Mouse (Mus musculus): Measurements from ENCODE around the gene Prps1. TPM values are rescaled to one million over a fixed set of nuclear protein-coding genes. Genes with fewer than 3 reads are reported as not detected.
"Not testable (repeated sequence)": the region's sequence is repeated elsewhere in the genome, so short reads cannot be mapped to it uniquely, and the experiment has no call there.

Prps1 gene
- polyA plus RNA-seq, 1 experiment: 5.5 TPM

DNA sequence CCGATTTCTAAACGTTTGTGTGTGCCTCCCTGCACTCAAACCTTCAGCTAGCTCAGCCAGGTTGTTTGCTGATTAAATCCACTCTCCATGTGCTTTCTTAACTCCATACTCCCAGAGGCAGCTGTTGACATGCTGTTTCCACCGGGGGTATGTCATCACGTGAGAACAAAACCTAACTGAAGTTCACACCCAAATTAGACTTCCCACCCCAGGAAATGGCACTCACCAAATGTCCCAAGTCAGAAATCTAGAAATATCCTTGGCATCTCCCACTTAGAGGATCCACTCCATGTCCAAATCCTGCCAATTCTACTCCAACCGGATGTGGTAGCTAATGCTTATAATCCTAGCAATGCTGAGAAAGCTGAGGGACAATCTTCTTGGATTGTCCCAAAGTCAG lies 43.9 kb downstream of the Prps1 start:
- TF ChIP-seq CTCF (IDR thresholded peaks at IDR 0.05; ENCODE audit: extremely low read depth, insufficient read depth, insufficient read length, insufficient replicate concordance) (no peak), POLR2A (IDR thresholded peaks at IDR 0.05; ENCODE audit: low read depth, low read length) (no peak)
- Histone ChIP-seq H3K27me3 (ENCODE audit: control insufficient read depth, insufficient read depth, low read length) (no peaks in the 10 kb centered on the region), H3K4me1 (ENCODE audit: control insufficient read depth, insufficient read depth, insufficient read length) (peaks cover 8% of the 10 kb centered on the region; the same call in 1 of the 2 replicates), H3K36me3 (ENCODE audit: control insufficient read depth, insufficient read depth, low read length) (no peaks in the 10 kb centered on the region), H3K27ac (ENCODE audit: insufficient read depth, low read length) (no peak overlapping the region), H3K4me3 (ENCODE audit: extremely low read depth, insufficient read depth, insufficient read length) (no peak overlapping the region)
- WGBS: 73% methylated on average over 5 of the region's 5 CpGs
- no peak for DNase-seq (ENCODE audit: low read depth in 1 of 2, low spot score in 2 of 2)

DNA sequence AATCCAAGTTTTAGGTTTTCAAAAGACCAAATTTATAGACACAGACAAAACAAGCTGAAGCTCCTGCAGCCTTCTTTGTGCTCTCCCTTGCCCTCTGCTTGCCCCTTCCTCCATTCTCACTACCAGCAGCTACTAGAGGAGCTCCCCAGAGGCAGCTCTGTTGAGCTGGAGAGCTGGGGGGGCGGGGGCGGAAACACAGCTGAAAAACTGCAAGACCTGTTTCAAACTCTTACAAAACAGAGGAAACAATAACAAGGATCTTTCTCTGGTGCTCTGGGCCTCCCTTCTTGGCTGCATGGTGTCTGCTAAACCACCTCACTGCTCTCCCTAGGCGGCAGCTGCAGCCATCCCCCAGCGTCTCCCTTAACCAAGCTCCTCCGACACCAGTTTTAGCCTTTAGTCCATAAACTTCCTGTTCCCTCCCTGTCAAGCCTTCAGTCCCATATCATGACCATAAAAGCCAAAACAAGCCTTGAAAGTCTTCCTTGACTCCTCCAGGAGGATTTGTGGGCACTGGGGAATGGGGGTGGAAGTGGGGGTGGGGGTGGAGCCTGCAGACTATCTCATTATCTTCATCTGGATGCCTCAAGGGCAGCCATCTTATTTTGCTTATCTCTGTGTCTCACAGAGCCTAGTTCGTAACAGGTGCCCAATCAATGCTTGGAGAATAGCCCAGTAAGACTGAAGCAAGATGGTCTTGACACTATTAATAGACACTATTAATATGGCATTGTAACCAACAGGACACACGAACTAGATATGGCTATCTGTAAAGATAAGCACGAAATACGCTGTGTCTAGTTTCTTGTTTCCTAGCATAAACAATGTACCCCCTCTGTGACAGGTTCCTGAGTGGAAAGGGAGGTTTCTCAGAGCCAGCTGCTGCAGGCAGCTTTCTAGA lies 45.2 kb downstream of the Prps1 start:
- DNase-seq (ENCODE audit: low read depth in 1 of 2, low spot score in 2 of 2): peak in 1 of 2 experiments; percentile 57
- H3K4me1 ChIP-seq (ENCODE audit: control insufficient read depth, insufficient read depth, insufficient read length): peaks cover 18% of the 10 kb centered on the region; the same call in 1 of the 2 replicates
- no peaks in the 10 kb centered on the region for H3K36me3 ChIP-seq (ENCODE audit: control insufficient read depth, insufficient read depth, low read length)
- TF ChIP-seq POLR2A (IDR thresholded peaks at IDR 0.05; ENCODE audit: low read depth, low read length): no peak
- TF ChIP-seq CTCF (IDR thresholded peaks at IDR 0.05; ENCODE audit: extremely low read depth, insufficient read depth, insufficient read length, insufficient replicate concordance): no peak
- peak overlapping the region; percentile 89 for H3K27ac ChIP-seq (ENCODE audit: insufficient read depth, low read length)
- 55% methylated on average over 9 of the region's 9 CpGs for WGBS
- H3K4me3 ChIP-seq (ENCODE audit: extremely low read depth, insufficient read depth, insufficient read length): no peak overlapping the region
- H3K27me3 ChIP-seq (ENCODE audit: control insufficient read depth, insufficient read depth, low read length): no peaks in the 10 kb centered on the region

GRCm38 (mm10) chrX:140503905-140504304 lies 47.5 kb downstream of the Prps1 start:
- no peak for TF ChIP-seq POLR2A (IDR thresholded peaks at IDR 0.05; ENCODE audit: low read depth, low read length)
- TF ChIP-seq CTCF (IDR thresholded peaks at IDR 0.05; ENCODE audit: extremely low read depth, insufficient read depth, insufficient read length, insufficient replicate concordance): peak; percentile 37; the same call in 1 of the 2 replicates
- no peak overlapping the region for H3K4me3 ChIP-seq (ENCODE audit: extremely low read depth, insufficient read depth, insufficient read length)

GRCm38 (mm10) chrX:140505497-140506238 lies 49.3 kb downstream of the Prps1 start:
- Histone ChIP-seq H3K27ac (ENCODE audit: insufficient read depth, low read length) (peak overlapping the region; percentile 100), H3K4me3 (ENCODE audit: extremely low read depth, insufficient read depth, insufficient read length) (no peak overlapping the region; the same call in 1 of the 2 replicates), H3K4me1 (ENCODE audit: control insufficient read depth, insufficient read depth, insufficient read length) (peaks cover 34% of the 10 kb centered on the region; the same call in 1 of the 2 replicates), H3K27me3 (ENCODE audit: control insufficient read depth, insufficient read depth, low read length) (no peaks in the 10 kb centered on the region), H3K36me3 (ENCODE audit: control insufficient read depth, insufficient read depth, low read length) (no peaks in the 10 kb centered on the region)
- TF ChIP-seq CTCF (IDR thresholded peaks at IDR 0.05; ENCODE audit: extremely low read depth, insufficient read depth, insufficient read length, insufficient replicate concordance) (no peak), POLR2A (IDR thresholded peaks at IDR 0.05; ENCODE audit: low read depth, low read length) (no peak; the same call in 1 of the 2 replicates)
- peak; percentile 80 to 87 for DNase-seq (ENCODE audit: low read depth in 1 of 2, low spot score in 2 of 2)
- 35% methylated on average over 15 of the region's 15 CpGs for whole genome bisulfite sequencing

More at GRCm38 (mm10) chrX:140503905-140504304, 47.5 kb downstream of the Prps1 start:
- Histone ChIP-seq H3K27me3 (ENCODE audit: control insufficient read depth, insufficient read depth, low read length) (no peaks in the 10 kb centered on the region), H3K36me3 (ENCODE audit: control insufficient read depth, insufficient read depth, low read length) (no peaks in the 10 kb centered on the region), H3K27ac (ENCODE audit: insufficient read depth, low read length) (peak overlapping the region; percentile 100), H3K4me1 (ENCODE audit: control insufficient read depth, insufficient read depth, insufficient read length) (peaks cover 30% of the 10 kb centered on the region; the same call in 1 of the 2 replicates)
- peak; percentile 52 to 67 for DNase-seq (ENCODE audit: low read depth in 1 of 2, low spot score in 2 of 2)
- WGBS: 13% methylated on average over 7 of the region's 7 CpGs

DNA sequence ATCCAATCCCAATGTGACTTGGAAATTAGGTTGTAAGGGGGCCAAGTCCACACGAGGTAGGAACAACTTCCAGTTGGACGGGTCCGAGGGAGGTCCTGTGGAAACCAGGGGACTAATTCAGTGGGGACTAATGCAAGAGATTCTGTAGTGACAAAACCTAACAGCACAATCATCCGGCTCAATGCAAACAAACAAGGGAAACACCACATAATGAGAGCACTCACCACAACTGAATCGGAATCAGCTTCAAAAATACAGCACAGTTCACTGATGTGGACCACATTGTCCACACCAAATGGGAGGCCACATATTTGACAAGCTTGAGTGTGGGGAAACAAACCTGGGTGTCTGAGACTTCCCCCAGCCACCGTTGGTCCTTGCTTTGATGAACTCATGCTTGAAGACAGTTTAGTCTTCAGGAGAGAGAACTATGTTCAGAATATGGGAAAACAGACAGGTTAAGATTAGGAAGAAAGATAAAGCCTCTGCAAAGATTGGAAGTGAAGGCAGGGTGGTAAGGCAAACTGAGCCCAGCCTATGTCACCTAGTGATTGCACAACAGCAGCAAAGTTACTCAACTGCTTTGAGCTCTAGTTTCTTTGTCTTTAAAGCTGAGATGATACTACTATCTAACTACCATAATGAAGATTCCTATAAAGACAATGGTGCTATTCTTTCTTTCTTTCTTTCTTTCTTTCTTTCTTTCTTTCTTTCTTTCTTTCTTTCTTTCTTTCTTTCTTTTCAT lies 50.2 kb downstream of the Prps1 start:
- DNase-seq (ENCODE audit: low read depth in 1 of 2, low spot score in 2 of 2): no peak
- Histone ChIP-seq H3K4me1 (ENCODE audit: control insufficient read depth, insufficient read depth, insufficient read length) (peaks cover 37% of the 10 kb centered on the region), H3K4me3 (ENCODE audit: extremely low read depth, insufficient read depth, insufficient read length) (no peak overlapping the region), H3K27me3 (ENCODE audit: control insufficient read depth, insufficient read depth, low read length) (no peaks in the 10 kb centered on the region), H3K36me3 (ENCODE audit: control insufficient read depth, insufficient read depth, low read length) (no peaks in the 10 kb centered on the region), H3K27ac (ENCODE audit: insufficient read depth, low read length) (peak overlapping the region; percentile 89)
- 52% methylated on average over 6 of the region's 6 CpGs for WGBS
- TF ChIP-seq POLR2A (IDR thresholded peaks at IDR 0.05; ENCODE audit: low read depth, low read length) (no peak), CTCF (IDR thresholded peaks at IDR 0.05; ENCODE audit: extremely low read depth, insufficient read depth, insufficient read length, insufficient replicate concordance) (no peak)

DNA sequence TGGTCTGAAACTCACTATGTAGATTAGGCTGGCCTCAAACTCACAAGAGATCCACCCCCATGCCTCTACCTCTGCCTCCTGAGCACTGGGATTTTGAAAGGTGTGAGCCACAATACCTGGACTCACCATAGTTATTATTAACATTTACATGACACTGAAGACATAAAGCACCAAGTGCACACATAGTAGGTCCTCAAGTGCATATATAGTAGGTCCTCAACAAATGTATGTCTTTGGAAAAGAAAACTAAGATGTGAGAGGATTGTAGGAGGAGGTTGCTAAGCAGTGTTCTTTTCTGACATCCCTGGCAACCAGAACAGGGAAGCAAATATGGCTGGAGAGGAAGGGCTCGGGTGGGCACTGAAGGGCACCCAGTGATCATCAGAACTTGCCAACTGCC lies 51.0 kb downstream of the Prps1 start:
- TF ChIP-seq POLR2A (IDR thresholded peaks at IDR 0.05; ENCODE audit: low read depth, low read length) (no peak), CTCF (IDR thresholded peaks at IDR 0.05; ENCODE audit: extremely low read depth, insufficient read depth, insufficient read length, insufficient replicate concordance) (no peak)
- 73% methylated on average over 1 of the region's 1 CpGs for WGBS
- Histone ChIP-seq H3K27me3 (ENCODE audit: control insufficient read depth, insufficient read depth, low read length) (no peaks in the 10 kb centered on the region), H3K4me1 (ENCODE audit: control insufficient read depth, insufficient read depth, insufficient read length) (peaks cover 37% of the 10 kb centered on the region), H3K36me3 (ENCODE audit: control insufficient read depth, insufficient read depth, low read length) (no peaks in the 10 kb centered on the region), H3K27ac (ENCODE audit: insufficient read depth, low read length) (peak overlapping the region; percentile 72), H3K4me3 (ENCODE audit: extremely low read depth, insufficient read depth, insufficient read length) (no peak overlapping the region)
- no peak for DNase-seq (ENCODE audit: low read depth in 1 of 2, low spot score in 2 of 2)

GRCm38 (mm10) chrX:140508791-140509190 lies 52.4 kb downstream of the Prps1 start:
- peak in 1 of 2 experiments; percentile 21 for DNase-seq (ENCODE audit: low read depth in 1 of 2, low spot score in 2 of 2)
- peaks cover 37% of the 10 kb centered on the region for H3K4me1 ChIP-seq (ENCODE audit: control insufficient read depth, insufficient read depth, insufficient read length)
- H3K36me3 ChIP-seq (ENCODE audit: control insufficient read depth, insufficient read depth, low read length); H3K4me3 ChIP-seq (ENCODE audit: extremely low read depth, insufficient read depth, insufficient read length); H3K27ac ChIP-seq (ENCODE audit: insufficient read depth, low read length); H3K27me3 ChIP-seq (ENCODE audit: control insufficient read depth, insufficient read depth, low read length): not testable (repeated sequence)
- WGBS: 63% methylated on average over 4 of the region's 4 CpGs

Data from spleen, adult 2 months (tissue).